Mouse (Mus musculus) liver, embryonic 16.5 days (tissue): ENCODE data around the gene Ttc8. TPM values are rescaled to one million over a fixed set of nuclear protein-coding genes. Genes with fewer than 3 reads are reported as not detected.

Experiments used
- ATAC-seq: fragments of 200-750 bp; cut with Nextera tagmentation; 2 replicates; pipeline ENCODE4 v1.8.0; 2017; ENCODE audit warnings: low read depth, mild to moderate bottlenecking, moderate number of reproducible peaks, moderate library complexity
- H3K27ac ChIP-seq: fragments of 300-500 bp; sonication (generic); 2 replicates; pipeline ENCODE4 v1.5.1; 2014; ENCODE audit warnings: mild to moderate bottlenecking, low read length
- H3K27me3 ChIP-seq: fragments of 300-500 bp; sonication (generic); 2 replicates; pipeline ENCODE4 v1.6.1; 2014; ENCODE audit warnings: low read depth, low read length, mixed read lengths; ENCODE audit not compliant: control insufficient read depth, insufficient read depth
- H3K36me3 ChIP-seq: fragments of 300-500 bp; sonication (generic); 2 replicates; pipeline ENCODE4 v1.6.1; 2014; ENCODE audit warnings: mild to moderate bottlenecking; ENCODE audit not compliant: control insufficient read depth, insufficient read depth
- H3K4me1 ChIP-seq: fragments of 300-500 bp; sonication (generic); 2 replicates; pipeline ENCODE4 v1.6.1; 2014; ENCODE audit warnings: low read depth, low read length, mixed read lengths; ENCODE audit not compliant: control insufficient read depth
- H3K4me2 ChIP-seq: fragments of 300-500 bp; sonication (generic); 2 replicates; pipeline ENCODE4 v1.6.1; 2014; ENCODE audit warnings: low read depth, low read length, mixed read lengths
- H3K4me3 ChIP-seq: fragments of 300-500 bp; sonication (generic); 2 replicates; pipeline ENCODE4 v1.5.1; 2014; ENCODE audit warnings: low read depth, mild to moderate bottlenecking, low read length
- H3K9ac ChIP-seq: fragments of 300-500 bp; sonication (generic); 2 replicates; pipeline ENCODE4 v1.6.1; 2014; ENCODE audit warnings: low read depth, low read length
- H3K9me3 ChIP-seq: fragments of 300-500 bp; sonication (generic); replicated peaks from 2 replicates; pipeline ENCODE4 v1.6.1; 2016; ENCODE audit warnings: low read length; ENCODE audit not compliant: control insufficient read depth
- WGBS: fragments of 180-500 bp; shearing (Covaris S2); extraction: QIAGEN DNeasy Blood & Tissue Kit; methylation state at CpG from one replicate; pipeline ENCODE4 v1.1.7; 2014; ENCODE audit not compliant: insufficient replicate concordance; 5-methylcytosine and 5-hydroxymethylcytosine counted together
- polyA plus RNA-seq: library from polyadenylated mRNA; unstranded; fragments of >200 nt; fragmentation: Nextera tagmentation; extraction: Ambion mirVana; gene quantifications from 2 replicates; pipeline ENCODE4 v1.2.1, GENCODE M21; 2015

The Ttc8 gene
- polyA plus RNA-seq, 1 experiment from 2014 or later, result 2.3 TPM

GRCm38 (mm10) chr12:99004752-99005151 lies 84.4 kb downstream of the Ttc8 start:
- Histone ChIP-seq H3K4me2 (no peak overlapping the region), H3K9me3 (no peaks in the 10 kb centered on the region), H3K27me3 (no peaks in the 10 kb centered on the region), H3K27ac (no peak overlapping the region), H3K9ac (no peak overlapping the region), H3K4me1 (no peaks in the 10 kb centered on the region), H3K36me3 (no peaks in the 10 kb centered on the region), H3K4me3 (no peak overlapping the region)
- WGBS, result 80% methylated on average over 2 of the region's 2 CpGs
- no peak for ATAC-seq

GRCm38 (mm10) chr12:99008786-99009185 lies 88.4 kb downstream of the Ttc8 start:
- Histone ChIP-seq H3K36me3 (no peaks in the 10 kb centered on the region), H3K4me2 (no peak overlapping the region), H3K9me3 (no peaks in the 10 kb centered on the region), H3K9ac (no peak overlapping the region), H3K4me1 (no peaks in the 10 kb centered on the region), H3K4me3 (no peak overlapping the region), H3K27ac (no peak overlapping the region), H3K27me3 (no peaks in the 10 kb centered on the region)
- ATAC-seq, result no peak
- WGBS, result 67% methylated on average over 1 of the region's 1 CpGs

- Histone ChIP-seq H3K9me3 (no peaks in the 10 kb centered on the region), H3K27me3 (no peaks in the 10 kb centered on the region), H3K9ac (no peak overlapping the region), H3K4me2 (no peak overlapping the region), H3K36me3 (no peaks in the 10 kb centered on the region), H3K27ac (no peak overlapping the region), H3K4me1 (no peaks in the 10 kb centered on the region), H3K4me3 (no peak overlapping the region)
- no peak for ATAC-seq
- WGBS, result 63% methylated on average over 4 of the region's 4 CpGs
Observed at GRCm38 (mm10) chr12:99009430-99009829, 89.1 kb downstream of the Ttc8 start.

- WGBS, result 72% methylated on average over 6 of the region's 6 CpGs
- no peaks in the 10 kb centered on the region for H3K36me3 ChIP-seq
- H3K4me3 ChIP-seq, result no peak overlapping the region
- no peaks in the 10 kb centered on the region for H3K27me3 ChIP-seq
- ATAC-seq, result no peak
- H3K4me2 ChIP-seq, result no peak overlapping the region
- H3K9ac ChIP-seq, result no peak overlapping the region
- no peaks in the 10 kb centered on the region for H3K4me1 ChIP-seq
- H3K27ac ChIP-seq, result no peak overlapping the region
- H3K9me3 ChIP-seq, result no peaks in the 10 kb centered on the region
Observed at GRCm38 (mm10) chr12:99010044-99010443, 89.7 kb downstream of the Ttc8 start.

GRCm38 (mm10) chr12:99011161-99011861 lies 90.9 kb downstream of the Ttc8 start:
- WGBS, result 25% methylated on average over 22 of the region's 22 CpGs
- Histone ChIP-seq H3K27me3 (no peaks in the 10 kb centered on the region), H3K4me2 (no peak overlapping the region), H3K9me3 (no peaks in the 10 kb centered on the region), H3K4me3 (no peak overlapping the region), H3K4me1 (no peaks in the 10 kb centered on the region), H3K27ac (no peak overlapping the region), H3K36me3 (no peaks in the 10 kb centered on the region), H3K9ac (no peak overlapping the region)
- ATAC-seq, result no peak

- Histone ChIP-seq H3K36me3 (no peaks in the 10 kb centered on the region), H3K4me2 (no peak overlapping the region), H3K4me3 (no peak overlapping the region), H3K9me3 (no peaks in the 10 kb centered on the region), H3K9ac (no peak overlapping the region), H3K27me3 (no peaks in the 10 kb centered on the region), H3K27ac (no peak overlapping the region), H3K4me1 (no peaks in the 10 kb centered on the region)
- no peak for ATAC-seq
- WGBS, result 57% methylated on average over 4 of the region's 4 CpGs
Observed at GRCm38 (mm10) chr12:99015870-99016269, 95.5 kb downstream of the Ttc8 start.

- H3K36me3 ChIP-seq, result no peaks in the 10 kb centered on the region
- H3K4me1 ChIP-seq, result no peaks in the 10 kb centered on the region
- no peak overlapping the region for H3K9ac ChIP-seq
- H3K27me3 ChIP-seq, result no peaks in the 10 kb centered on the region
- no peak for ATAC-seq
- H3K9me3 ChIP-seq, result no peaks in the 10 kb centered on the region
- H3K27ac ChIP-seq, result no peak overlapping the region
- WGBS, result 65% methylated on average over 6 of the region's 6 CpGs
- H3K4me3 ChIP-seq, result no peak overlapping the region
- no peak overlapping the region for H3K4me2 ChIP-seq
Observed at GRCm38 (mm10) chr12:99024430-99024960, 104.1 kb downstream of the Ttc8 start.

- Histone ChIP-seq H3K27ac (no peak overlapping the region), H3K9ac (no peak overlapping the region), H3K4me2 (no peak overlapping the region), H3K36me3 (no peaks in the 10 kb centered on the region), H3K4me1 (no peaks in the 10 kb centered on the region), H3K4me3 (no peak overlapping the region), H3K9me3 (no peaks in the 10 kb centered on the region), H3K27me3 (no peaks in the 10 kb centered on the region)
- no peak for ATAC-seq
- 37% methylated on average over 2 of the region's 2 CpGs for WGBS
Observed at GRCm38 (mm10) chr12:99026291-99026690, 105.9 kb downstream of the Ttc8 start.

- no peaks in the 10 kb centered on the region for H3K4me1 ChIP-seq
- H3K9me3 ChIP-seq, result no peaks in the 10 kb centered on the region
- H3K4me3 ChIP-seq, result no peak overlapping the region
- 43% methylated on average over 5 of the region's 5 CpGs for WGBS
- H3K4me2 ChIP-seq, result no peak overlapping the region
- no peak overlapping the region for H3K27ac ChIP-seq
- no peaks in the 10 kb centered on the region for H3K27me3 ChIP-seq
- H3K36me3 ChIP-seq, result no peaks in the 10 kb centered on the region
- no peak for ATAC-seq
- H3K9ac ChIP-seq, result no peak overlapping the region
Observed at GRCm38 (mm10) chr12:99028665-99029064, 108.3 kb downstream of the Ttc8 start.
